Mouse (Mus musculus) fat pad, adult 2 months (tissue): ENCODE measurements around the gene Gm10800.
"Not testable (repeated sequence)": the region's sequence is repeated elsewhere in the genome, so short reads cannot be mapped to it uniquely, and the experiment has no call there.

Experiments used
- DNase-seq: peaks from one replicate; pipeline ENCODE4 v3.0.0-alpha.2; 2011; ENCODE audit warnings: low read depth, low spot score; ENCODE audit errors: extremely low read depth

The Gm10800 gene

DNA sequence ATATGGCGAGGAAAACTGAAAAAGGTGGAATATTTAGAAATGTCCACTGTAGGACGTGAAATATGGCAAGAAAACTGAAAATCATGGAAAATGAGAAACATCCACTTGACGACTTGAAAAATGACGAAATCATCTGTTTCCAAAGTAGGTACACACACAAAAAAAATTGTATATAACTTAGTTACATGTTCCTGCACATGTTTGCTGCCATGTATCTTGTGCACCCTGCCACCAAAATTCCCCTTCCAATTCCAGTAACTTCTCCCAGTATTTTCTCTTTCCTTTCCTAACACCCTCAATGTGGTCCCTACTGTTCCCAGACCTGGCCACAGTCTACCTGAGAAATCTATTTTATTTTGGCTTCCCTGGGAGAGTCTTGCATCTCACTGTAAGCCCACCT is at the start of gene Gm10800:
TSS of gene Gm10800 (minus strand) at position 101 of the 400 bp plus-strand sequence.
- DNase-seq: not testable (repeated sequence)

DNA sequence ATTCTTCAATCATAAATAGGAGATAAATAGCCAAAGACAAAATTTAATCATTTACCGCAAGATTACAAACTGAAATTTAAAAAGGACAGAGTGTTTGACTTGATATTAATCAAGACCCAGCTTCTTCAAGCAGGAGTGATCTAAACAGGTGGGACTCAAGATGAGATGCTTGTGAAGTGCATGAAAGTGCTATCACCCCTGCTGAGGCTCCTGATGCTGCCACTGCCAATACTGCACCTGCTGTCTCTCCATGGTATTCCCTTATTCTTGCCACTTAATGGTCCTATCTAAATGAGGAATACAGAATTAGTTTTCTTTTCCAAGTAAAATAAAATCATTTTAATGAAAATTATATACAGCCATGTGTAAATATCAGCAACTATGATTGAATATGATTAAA is 30.4 kb upstream of the Gm10800 start:
- DNase-seq: no peak

DNA sequence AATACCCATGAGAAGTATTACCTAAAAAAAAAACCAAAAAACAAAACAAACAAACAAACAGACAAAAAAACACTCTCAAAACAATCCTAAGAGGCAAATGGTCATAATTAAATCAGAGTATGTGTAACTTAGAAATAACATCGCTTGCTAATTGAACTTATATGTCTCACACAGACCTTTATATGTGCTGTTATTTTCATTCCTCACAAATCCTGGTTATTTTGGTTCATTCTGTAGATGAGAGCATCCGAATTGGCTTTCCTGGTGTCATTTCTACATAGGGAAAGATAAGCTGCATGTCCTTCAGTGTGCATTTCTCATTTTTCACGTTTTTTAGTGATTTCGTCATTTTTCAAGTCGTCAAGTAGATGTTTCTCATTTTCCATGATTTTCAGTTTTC is 5.2 kb downstream of the Gm10800 start, which contains the start of gene Gm10801:
TSS of gene Gm10801 (plus strand) at position 301 of the 400 bp plus-strand sequence.
- not testable (repeated sequence) for DNase-seq
